Mouse (Mus musculus) bone marrow macrophage, adult 2 months (primary cell): Measurements from ENCODE around the gene Fam69a.

Source experiments
- CTCF ChIP-seq: IDR thresholded peaks from 2 replicates; pipeline ENCODE4 v1.5.1; 2012; ENCODE audit warnings: low read depth, mild to moderate bottlenecking, low read length, moderate library complexity
- POLR2A ChIP-seq: IDR thresholded peaks from 2 replicates; pipeline ENCODE4 v1.6.1; 2012; ENCODE audit warnings: mild to moderate bottlenecking, low read depth, low read length, borderline replicate concordance

DNA sequence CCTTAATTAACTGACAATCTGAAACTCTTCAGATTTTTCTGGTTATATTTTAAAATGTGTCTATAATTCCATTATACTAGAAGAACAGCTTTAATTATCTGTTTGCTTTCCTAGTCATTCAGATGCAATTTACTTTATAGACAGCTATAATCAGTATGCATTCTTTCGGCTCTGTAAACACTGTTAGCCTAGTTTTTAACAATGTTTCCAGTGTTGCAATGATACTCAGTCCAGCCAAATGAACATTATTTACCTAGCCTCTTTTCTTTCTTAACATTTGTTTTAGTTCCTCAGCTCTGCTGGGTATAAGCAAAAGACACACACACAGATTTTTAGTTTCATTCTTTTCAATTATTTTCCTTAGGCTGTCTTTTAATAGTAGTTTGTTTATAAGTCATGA is 38.0 kb downstream of the Fam69a start:
- no peak for TF ChIP-seq CTCF
- no peak for TF ChIP-seq POLR2A
